Mouse (Mus musculus): ENCODE measurements around the gene Sec31b.

- no peak for TF ChIP-seq CTCF (IDR thresholded peaks at IDR 0.05; ENCODE audit: extremely low read depth, insufficient read depth, insufficient read length, insufficient replicate concordance)
- no peak for TF ChIP-seq POLR2A (IDR thresholded peaks at IDR 0.05; ENCODE audit: low read depth, low read length)
Observed at GRCm38 (mm10) chr19:44564006-44564405, 18.3 kb upstream of the Sec31b start.
